Mouse (Mus musculus) frontal cortex, postnatal 10 days (tissue): Measurements from ENCODE around the gene Fcmr.

Source experiments
- DNase-seq, 2 experiments: peaks; one replicate each; pipeline ENCODE4 v3.0.0; 2022; ENCODE audit warnings: low spot score in 2 of 2, mixed read lengths in 1 of 2

The Fcmr gene

DNA sequence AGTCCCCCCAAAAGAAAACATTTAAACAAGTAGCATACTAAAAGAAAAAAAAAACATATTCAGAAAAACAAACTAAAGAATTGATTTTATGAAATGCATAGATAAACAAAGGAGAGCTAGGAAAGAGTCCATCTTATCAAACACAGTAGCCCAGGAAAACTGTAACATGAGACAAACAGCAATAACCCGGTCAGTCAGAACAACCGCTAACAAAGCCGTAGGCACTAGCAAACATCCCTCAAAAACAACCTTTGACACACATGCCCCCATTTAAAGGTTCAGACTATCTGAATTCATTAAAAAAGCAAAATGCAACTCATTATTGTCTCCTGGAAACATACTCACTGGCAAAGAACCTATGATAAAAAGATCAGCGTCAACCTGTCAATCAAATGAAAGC lies 8.0 kb upstream of the Fcmr start:
- no peak for DNase-seq

DNA sequence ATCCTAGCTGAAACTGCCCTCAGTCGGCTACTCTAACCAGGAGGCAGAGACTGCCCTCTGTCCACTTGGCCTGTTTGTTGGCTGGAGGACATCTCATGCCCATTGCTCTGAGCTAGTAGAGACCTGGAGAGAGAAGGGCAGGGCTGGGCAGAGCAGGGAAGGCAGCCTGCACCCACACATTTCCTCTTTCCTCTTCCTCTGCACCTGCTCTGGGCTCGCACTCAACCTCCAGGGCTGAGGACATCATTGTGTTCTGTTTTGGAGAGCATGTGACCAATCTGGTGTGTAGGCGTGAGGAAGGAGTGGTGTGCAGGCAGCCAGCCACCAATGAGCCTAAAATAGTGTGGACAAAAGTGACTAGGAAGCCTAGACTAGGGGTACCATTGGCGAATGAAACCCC lies 1.2 kb upstream of the Fcmr start:
- DNase-seq: no peak

DNA sequence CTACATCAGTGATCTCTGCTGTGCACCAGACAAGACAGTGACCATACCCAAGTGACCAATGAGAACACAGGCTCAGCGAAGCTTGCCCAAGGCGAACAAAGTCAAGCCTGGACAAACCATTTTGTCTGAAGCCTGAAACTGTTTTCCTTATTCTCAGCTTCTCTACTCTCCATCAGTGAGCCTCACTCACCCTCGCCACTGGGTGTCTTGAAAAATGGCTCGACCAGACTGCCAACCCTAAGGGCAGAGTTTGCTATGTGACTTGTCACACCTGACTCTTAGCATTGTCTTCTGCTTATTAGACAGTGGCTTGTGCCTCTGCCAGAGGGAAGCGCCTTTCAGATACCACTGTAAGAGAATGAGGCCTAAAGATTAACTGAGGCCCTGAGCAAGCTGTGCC lies 728 bp upstream of the Fcmr start:
- no peak for DNase-seq

GRCm38 (mm10) chr1:130872912-130873311 lies 7.4 kb downstream of the Fcmr start:
- no peak for DNase-seq

GRCm38 (mm10) chr1:130875139-130875538 lies 9.7 kb downstream of the Fcmr start:
- peak; percentile 17 to 21 for DNase-seq

GRCm38 (mm10) chr1:130875910-130876309 lies 10.4 kb downstream of the Fcmr start:
- no peak for DNase-seq

DNA sequence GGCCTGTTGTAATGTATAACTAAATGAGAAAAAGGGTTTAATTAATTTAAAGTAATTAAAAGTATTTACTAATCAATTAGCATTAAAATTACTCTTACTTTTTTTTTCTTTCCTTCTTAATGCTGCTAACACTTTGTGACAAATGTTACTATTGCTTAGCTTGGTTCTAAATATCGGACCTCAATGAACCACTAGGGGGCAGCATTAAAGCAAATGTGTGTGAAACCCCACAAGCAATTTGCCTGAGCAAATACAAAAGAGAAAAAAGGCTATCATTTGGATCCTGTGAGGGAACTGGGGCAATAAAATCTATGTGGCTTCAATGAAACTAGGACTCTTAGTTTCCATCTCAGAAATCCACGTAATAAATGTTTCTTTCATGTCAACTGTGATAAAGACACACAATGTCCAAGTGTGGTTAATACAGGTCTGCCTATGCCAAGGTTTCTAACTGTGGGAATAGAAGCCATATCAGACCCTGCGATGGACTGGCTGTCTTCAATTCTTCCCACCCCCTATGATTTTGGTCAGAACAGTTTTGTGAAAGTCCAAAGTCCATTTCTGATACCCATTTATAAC lies 11.6 kb downstream of the Fcmr start:
- DNase-seq: peak in 1 of 2 experiments; percentile 26

GRCm38 (mm10) chr1:130877889-130878614 lies 12.6 kb downstream of the Fcmr start:
- peak in 1 of 2 experiments; percentile 14 for DNase-seq

- no peak for DNase-seq
These were observed 14.5 kb downstream of the Fcmr start for GRCm38 (mm10) chr1:130879927-130880326.

- no peak for DNase-seq
These were observed 17.7 kb downstream of the Fcmr start for GRCm38 (mm10) chr1:130883146-130883545.

DNA sequence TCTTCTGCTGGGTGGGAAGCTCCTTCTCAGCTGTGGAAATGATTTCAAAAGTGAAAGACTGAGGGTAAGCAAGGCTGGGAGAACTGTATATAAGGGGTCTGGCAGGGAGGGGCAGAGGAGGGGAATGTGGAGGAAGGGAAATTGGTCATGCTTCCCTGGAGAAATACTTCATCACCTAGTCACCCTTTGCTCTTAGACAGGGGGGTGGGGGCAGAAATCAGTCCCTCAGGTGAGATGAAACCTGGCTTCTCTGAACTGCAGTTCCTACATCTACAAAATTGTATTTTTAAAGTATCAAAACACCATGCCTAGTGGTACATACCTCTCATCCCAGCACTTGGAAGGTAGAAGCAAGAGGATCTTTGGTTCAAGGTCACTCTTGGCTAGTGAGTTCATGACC lies 21.9 kb downstream of the Fcmr start, which contains the start of gene Il24:
TSS of gene Il24 (minus strand) at position 101 of the 400 bp plus-strand sequence.
- DNase-seq: no peak

DNA sequence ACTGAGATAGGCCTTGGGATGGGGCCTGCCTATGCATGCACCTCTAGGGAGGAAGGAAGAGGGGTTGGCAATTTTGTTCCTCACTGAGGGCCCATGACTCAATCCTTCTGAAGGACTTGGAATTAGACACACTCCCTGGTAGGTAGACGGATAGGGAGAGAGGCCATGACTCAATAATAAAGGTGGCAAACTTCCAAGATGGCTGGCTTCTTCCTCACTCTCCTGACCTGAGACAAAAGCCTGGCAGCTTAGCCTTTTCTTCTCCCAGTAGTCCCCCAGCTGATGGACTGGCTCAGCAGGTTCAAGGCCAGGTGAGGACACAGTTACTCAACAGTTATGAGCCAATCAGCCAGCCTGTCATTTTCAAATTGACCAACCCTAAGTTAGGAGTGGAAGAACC lies 27.0 kb downstream of the Fcmr start:
- DNase-seq: no peak

GRCm38 (mm10) chr1:130893329-130894040 lies 28.0 kb downstream of the Fcmr start:
- DNase-seq: no peak

DNA sequence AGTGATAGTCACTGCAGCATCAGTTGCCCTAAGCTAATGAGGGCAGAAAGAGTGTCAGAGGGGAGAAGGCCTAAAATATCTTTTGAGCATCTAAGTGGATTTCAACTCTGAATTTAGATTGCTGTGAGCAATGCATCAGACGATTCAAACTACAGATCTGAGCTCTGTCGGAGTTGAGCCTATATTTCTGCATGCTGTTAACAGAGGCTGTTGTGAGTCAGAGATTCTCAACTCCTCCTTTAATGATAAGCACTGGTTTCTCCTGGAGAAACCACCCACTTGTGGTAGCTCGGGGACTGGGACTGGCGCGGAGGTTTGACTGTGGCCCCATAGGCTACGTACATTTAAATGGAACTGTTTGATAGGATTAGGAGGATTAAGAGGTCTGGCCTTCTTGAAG lies 29.0 kb downstream of the Fcmr start:
- DNase-seq: no peak

- DNase-seq: no peak
These were observed 37.0 kb downstream of the Fcmr start for GRCm38 (mm10) chr1:130902505-130902904.

DNA sequence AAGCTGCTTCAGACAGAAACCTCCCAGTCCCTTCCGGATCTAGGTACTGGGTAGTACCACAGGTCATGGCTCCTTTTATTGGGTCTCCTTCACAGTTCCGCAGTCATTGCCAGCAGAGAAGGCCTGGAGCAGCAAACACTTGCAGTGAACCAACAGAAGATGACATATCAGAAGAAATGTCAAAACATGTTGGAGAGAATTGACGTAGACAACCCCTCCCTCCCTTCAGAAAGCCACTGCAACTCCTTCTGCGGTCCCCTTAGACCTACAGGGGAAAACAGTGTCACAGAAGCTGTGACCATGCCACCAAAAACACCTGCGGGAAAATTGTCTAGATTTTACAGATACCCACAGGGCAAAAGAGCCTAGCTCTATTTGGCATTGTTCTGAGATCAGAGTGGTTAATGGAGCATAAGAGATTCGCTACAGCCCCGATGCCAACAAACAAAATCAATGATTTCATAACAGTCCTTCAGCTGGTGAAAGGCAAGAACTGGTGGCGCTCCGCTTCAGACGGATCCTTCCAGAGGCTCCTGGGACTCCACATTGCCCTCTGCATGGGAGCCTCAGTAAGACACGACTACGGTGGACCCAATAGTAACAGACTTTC lies 46.0 kb downstream of the Fcmr start, which contains the start of gene Il20:
TSS of gene Il20 (minus strand) at position 51 of the 610 bp plus-strand sequence.
- no peak for DNase-seq

- DNase-seq: no peak
These were observed 53.0 kb downstream of the Fcmr start for GRCm38 (mm10) chr1:130918323-130918980.

DNA sequence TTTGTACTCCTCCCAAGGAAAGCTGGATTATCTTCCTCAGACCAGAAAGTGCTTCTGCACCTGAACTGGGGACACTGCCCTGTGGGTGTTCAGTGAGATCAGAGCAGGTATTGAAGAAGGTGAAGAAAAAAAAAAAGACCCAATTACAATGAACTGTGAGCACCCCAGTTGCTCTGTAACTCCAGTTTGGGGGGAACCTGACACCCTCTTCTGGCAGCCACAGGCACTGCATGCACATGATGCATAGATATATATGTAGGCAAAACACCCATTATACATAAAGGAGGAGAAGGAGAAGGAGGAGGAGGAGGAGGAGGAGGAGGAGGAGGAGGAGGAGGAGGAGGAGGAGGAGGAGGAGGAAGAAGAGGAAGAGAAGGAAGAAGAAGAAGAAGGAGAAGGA lies 61.0 kb downstream of the Fcmr start:
- no peak for DNase-seq
